17 mouse cellular contexts compared by ENCODE assay signal in genomic region chr3:110129607-110130006, GRCm38 (mm10). TPM values are rescaled to one million over a fixed set of nuclear protein-coding genes. Genes with fewer than 3 reads are reported as not detected.
DNase-seq lines count a peak whose midpoint lies in the region; ATAC-seq and TF ChIP-seq lines count a peak whose summit lies in the region.
"Had no signal": no experiment of that assay in that cellular context is flagged by ENCODE, and none has a peak within 500 bp of the region (broad histone marks: within the 10 kb centered on the region; RNA-seq: fewer than 3 reads in every experiment).

No protein-coding gene starts in this region.

- ATAC-seq in liver, postnatal 0 days, result no peak
- ATAC-seq in liver, embryonic 12.5 days, result no peak

- TF ChIP-seq CTCF in heart, adult 2 months (IDR thresholded peaks at IDR 0.05), result peak; percentile 56
- peak; percentile 46 for TF ChIP-seq CTCF in liver, postnatal 0 days (IDR thresholded peaks at IDR 0.05; ENCODE audit: low read depth)
- TF ChIP-seq CTCF in brain, embryonic 14.5 days (IDR thresholded peaks at IDR 0.05; ENCODE audit: borderline replicate concordance, extremely low read depth, insufficient read depth, insufficient read length), result peak; percentile 28; the same call in 1 of the 2 replicates

- TF ChIP-seq EP300 in heart, adult 2 months (IDR thresholded peaks at IDR 0.05; ENCODE audit: insufficient read depth, low read depth, low read length), result no peak
- TF ChIP-seq EP300 in liver, postnatal 0 days (IDR thresholded peaks at IDR 0.05; ENCODE audit: low read depth), result no peak

- H3K9ac ChIP-seq in heart, adult 2 months (ENCODE audit: low read depth, low read length), result no peak overlapping the region
- H3K9ac ChIP-seq in liver, postnatal 0 days (replicated peaks), result no peak overlapping the region
- no peak overlapping the region for H3K9ac ChIP-seq in liver, embryonic 12.5 days
- H3K9ac ChIP-seq: hindbrain, embryonic 12.5 days; kidney, embryonic 15.5 days; midbrain, embryonic 12.5 days had no signal

- no peak for TF ChIP-seq POLR2A in heart, adult 2 months (IDR thresholded peaks at IDR 0.05; ENCODE audit: insufficient read depth, low read depth, low read length)
- no peak for TF ChIP-seq POLR2A in brain, embryonic 14.5 days (IDR thresholded peaks at IDR 0.05; ENCODE audit: borderline replicate concordance, extremely low read depth, insufficient read depth, insufficient read length, poor library complexity, severe bottlenecking)

- H3K36me3 ChIP-seq in heart, adult 2 months (ENCODE audit: control insufficient read depth, insufficient read depth, low read length), result no peaks in the 10 kb centered on the region
- no peaks in the 10 kb centered on the region for H3K36me3 ChIP-seq in liver, postnatal 0 days (replicated peaks; ENCODE audit: insufficient read depth, low read length)
- H3K36me3 ChIP-seq in liver, embryonic 12.5 days, result no peaks in the 10 kb centered on the region
- H3K36me3 ChIP-seq: heart, embryonic 10.5 days; hindbrain, embryonic 12.5 days; kidney, embryonic 15.5 days; midbrain, embryonic 12.5 days had no signal

- H3K4me3 ChIP-seq in heart, adult 2 months, result no peak overlapping the region
- H3K4me3 ChIP-seq in liver, postnatal 0 days (ENCODE audit: low read depth, low read length), result no peak overlapping the region
- H3K4me3 ChIP-seq in liver, embryonic 12.5 days, result no peak overlapping the region
- H3K4me3 ChIP-seq: erythroblast, embryonic 14.5 days; heart, embryonic 10.5 days; hindbrain, embryonic 12.5 days; kidney, embryonic 15.5 days; midbrain, embryonic 12.5 days had no signal

- H3K4me2 ChIP-seq in liver, postnatal 0 days (ENCODE audit: low read depth, low read length), result no peak overlapping the region
- H3K4me2 ChIP-seq in liver, embryonic 12.5 days, result no peak overlapping the region
- H3K4me2 ChIP-seq: hindbrain, embryonic 12.5 days; kidney, embryonic 15.5 days; midbrain, embryonic 12.5 days had no signal

- no peaks in the 10 kb centered on the region for H3K4me1 ChIP-seq in heart, adult 2 months (ENCODE audit: control insufficient read depth, insufficient read depth, low read length)
- no peaks in the 10 kb centered on the region for H3K4me1 ChIP-seq in liver, postnatal 0 days (ENCODE audit: insufficient read depth)
- no peaks in the 10 kb centered on the region for H3K4me1 ChIP-seq in liver, embryonic 12.5 days
- H3K4me1 ChIP-seq: heart, embryonic 10.5 days; kidney, embryonic 15.5 days had no signal

- no peaks in the 10 kb centered on the region for H3K9me3 ChIP-seq in liver, postnatal 0 days (ENCODE audit: low read length)
- H3K9me3 ChIP-seq in liver, embryonic 12.5 days (replicated peaks), result no peaks in the 10 kb centered on the region
- H3K9me3 ChIP-seq: heart, embryonic 10.5 days; hindbrain, embryonic 12.5 days; kidney, embryonic 15.5 days; midbrain, embryonic 12.5 days had no signal

- WGBS in heart, adult 2 months, result 52% methylated on average over 6 of the region's 6 CpGs
- WGBS in liver, postnatal 0 days (ENCODE audit: insufficient replicate concordance), result 60% methylated on average over 6 of the region's 6 CpGs
- 51% methylated on average over 6 of the region's 6 CpGs for WGBS in liver, embryonic 12.5 days (ENCODE audit: insufficient replicate concordance)

- no peak for DNase-seq in heart, adult 2 months
- DNase-seq in heart, postnatal 36 days, result no peak
- DNase-seq in liver, postnatal 0 days, result no peak
- peak; percentile 32 for DNase-seq in A20 (ENCODE audit: low read depth, low spot score)
- DNase-seq in brain, embryonic 14.5 days (ENCODE audit: low read depth), result no peak
- no peak for DNase-seq in natural killer cell, adult 2 months (ENCODE audit: low spot score in 2 of 2)
- no peak for DNase-seq in adrenal gland, postnatal 4 days (ENCODE audit: low spot score in 2 of 2)
- DNase-seq: cerebellum, postnatal 36 days; thymus, postnatal 25 days had no signal

- no peaks in the 10 kb centered on the region for H3K27me3 ChIP-seq in heart, adult 2 months (ENCODE audit: control insufficient read depth, insufficient read depth, low read length)
- no peaks in the 10 kb centered on the region for H3K27me3 ChIP-seq in liver, postnatal 0 days (ENCODE audit: insufficient read depth, low read length)
- no peaks in the 10 kb centered on the region for H3K27me3 ChIP-seq in liver, embryonic 12.5 days (replicated peaks)
- H3K27me3 ChIP-seq: CH12.LX; hindbrain, embryonic 12.5 days; kidney, embryonic 15.5 days; midbrain, embryonic 12.5 days had no signal

- H3K27ac ChIP-seq in heart, adult 2 months, result no peak overlapping the region
- H3K27ac ChIP-seq in liver, postnatal 0 days (ENCODE audit: low read depth), result no peak overlapping the region
- no peak overlapping the region for H3K27ac ChIP-seq in liver, embryonic 12.5 days
- H3K27ac ChIP-seq: heart, embryonic 10.5 days; hindbrain, embryonic 12.5 days; kidney, embryonic 15.5 days; midbrain, embryonic 12.5 days had no signal

- intact Hi-C loops in heart, adult 2 months (cut with DNase I), result no loop called here
- intact Hi-C loops in heart, postnatal 36 days (cut with DNase I), result no loop called here

- H3K79me2 ChIP-seq in heart, adult 2 months (replicated peaks; ENCODE audit: control insufficient read depth, insufficient read depth, low read length), result no peaks in the 10 kb centered on the region

RNA-seq across cellular contexts. Expression of gene Ntng1, which starts 14.2 kb away (rescaled TPM):
- under 1 TPM in 1 of 2 experiments, not detected in 1; 0.07 TPM for total RNA-seq in heart, adult 2 months (2021)
- polyA plus RNA-seq in heart, adult 2 months (2012; rRNA removed), result 0.06 and 0.12 TPM in 2 replicates
- under 1 TPM in 1 of 2 experiments, not detected in 1; 0.25 TPM for total RNA-seq in heart, postnatal 36 days (2021)
- not detected in 2 replicates for polyA plus RNA-seq in liver, postnatal 0 days (2015; fragmentation: Nextera tagmentation; extraction: Ambion mirVana)
- polyA plus RNA-seq in liver, embryonic 12.5 days (2016; fragmentation: Nextera tagmentation; extraction: Ambion mirVana), result 0.20 and 0.61 TPM in 2 replicates
- 17.5 and 31.1 TPM in 2 replicates for polyA plus RNA-seq in brain, embryonic 14.5 days (2012; rRNA removed)
- 1 to 10 TPM; 2.0 to 2.1 TPM for total RNA-seq in adrenal gland, postnatal 4 days (2021)
- total RNA-seq: CH12.LX; liver, adult 2 months had no signal
- polyA plus RNA-seq: erythroblast, embryonic 14.5 days; liver, adult 2 months had no signal

Comparison
In these comparisons a context has a peak if more than half of its experiments do, and no peak if none do; other contexts are left out.
1. RNA of gene Ntng1, which starts 14.2 kb away (polyA plus RNA-seq): 17.5 to 31.1 TPM in brain, embryonic 14.5 days; 0.20 to 0.61 TPM in liver, embryonic 12.5 days, 0.06 to 0.12 TPM in heart, adult 2 months and not detected in liver, postnatal 0 days; every median in the first group is over 10 times any median in the second.
2. Peak in every context shown above with its lines, with median percentiles within 50 percentile points of each other: CTCF ChIP-seq.